Mouse (Mus musculus): ENCODE results near the gene Trip13. TPM values are rescaled to one million over a fixed set of nuclear protein-coding genes. Genes with fewer than 3 reads are reported as not detected.

The Trip13 gene
- polyA plus RNA-seq, 2 experiments: 20.6 to 36.0 TPM

GRCm38 (mm10) chr13:73907683-73908412 is 29.7 kb downstream of the Trip13 start:
- Histone ChIP-seq H3K36me3 (ENCODE audit: control insufficient read depth, insufficient read depth, low read length) (peaks cover 12% of the 10 kb centered on the region; the same call in 1 of the 2 replicates), H3K4me1 (ENCODE audit: control insufficient read depth, insufficient read depth, low read length) (no peaks in the 10 kb centered on the region), H3K9ac (ENCODE audit: low read depth, low read length, severe bottlenecking) (no peak overlapping the region), H3K4me2 (replicated peaks; ENCODE audit: low read depth, low read length, severe bottlenecking) (no peak overlapping the region), H3K27ac (replicated peaks; ENCODE audit: low read depth, low read length) (no peak overlapping the region), H3K9me3 (ENCODE audit: control insufficient read depth, low read length) (no peaks in the 10 kb centered on the region), H3K27me3 (ENCODE audit: control insufficient read depth, insufficient read depth, low read length) (no peaks in the 10 kb centered on the region), H3K4me3 (replicated peaks; ENCODE audit: low read length) (no peak overlapping the region)
- WGBS: 62% methylated on average over 2 of the region's 2 CpGs
- no peak for TF ChIP-seq POLR2A (IDR thresholded peaks at IDR 0.05; ENCODE audit: borderline replicate concordance, extremely low read depth, insufficient read depth, insufficient read length)
- peak; percentile 58 for DNase-seq (ENCODE audit: low spot score)
- peak; percentile 83 for ATAC-seq (ENCODE audit: low FRiP score, low read depth)

GRCm38 (mm10) chr13:73907136-73907535 is 30.4 kb downstream of the Trip13 start:
- Histone ChIP-seq H3K4me2 (replicated peaks; ENCODE audit: low read depth, low read length, severe bottlenecking) (no peak overlapping the region), H3K4me3 (replicated peaks; ENCODE audit: low read length) (no peak overlapping the region), H3K9ac (ENCODE audit: low read depth, low read length, severe bottlenecking) (no peak overlapping the region), H3K9me3 (ENCODE audit: control insufficient read depth, low read length) (no peaks in the 10 kb centered on the region), H3K36me3 (ENCODE audit: control insufficient read depth, insufficient read depth, low read length) (peaks cover 8% of the 10 kb centered on the region; the same call in 1 of the 2 replicates), H3K4me1 (ENCODE audit: control insufficient read depth, insufficient read depth, low read length) (no peaks in the 10 kb centered on the region), H3K27me3 (ENCODE audit: control insufficient read depth, insufficient read depth, low read length) (no peaks in the 10 kb centered on the region), H3K27ac (replicated peaks; ENCODE audit: low read depth, low read length) (no peak overlapping the region)
- DNase-seq (ENCODE audit: low spot score) (no peak), ATAC-seq (ENCODE audit: low FRiP score, low read depth) (no peak)
- WGBS: 81% methylated on average over 5 of the region's 5 CpGs
- TF ChIP-seq POLR2A (IDR thresholded peaks at IDR 0.05; ENCODE audit: borderline replicate concordance, extremely low read depth, insufficient read depth, insufficient read length): no peak

- no peak overlapping the region for H3K4me2 ChIP-seq (replicated peaks; ENCODE audit: low read depth, low read length, severe bottlenecking)
- no peak for TF ChIP-seq POLR2A (IDR thresholded peaks at IDR 0.05; ENCODE audit: borderline replicate concordance, extremely low read depth, insufficient read depth, insufficient read length)
- H3K36me3 ChIP-seq (ENCODE audit: control insufficient read depth, insufficient read depth, low read length): no peaks in the 10 kb centered on the region
- WGBS: 74% methylated on average over 3 of the region's 3 CpGs
- H3K4me1 ChIP-seq (ENCODE audit: control insufficient read depth, insufficient read depth, low read length): peaks cover 13% of the 10 kb centered on the region
- no peaks in the 10 kb centered on the region for H3K27me3 ChIP-seq (ENCODE audit: control insufficient read depth, insufficient read depth, low read length)
- H3K4me3 ChIP-seq (replicated peaks; ENCODE audit: low read length): no peak overlapping the region
- DNase-seq (ENCODE audit: low spot score) (no peak), ATAC-seq (ENCODE audit: low FRiP score, low read depth) (no peak)
- H3K9ac ChIP-seq (ENCODE audit: low read depth, low read length, severe bottlenecking): no peak overlapping the region
- H3K9me3 ChIP-seq (ENCODE audit: control insufficient read depth, low read length): no peaks in the 10 kb centered on the region
- H3K27ac ChIP-seq (replicated peaks; ENCODE audit: low read depth, low read length): no peak overlapping the region
These were observed 40.0 kb downstream of the Trip13 start for GRCm38 (mm10) chr13:73897561-73897960.

GRCm38 (mm10) chr13:73892493-73893178 is 44.9 kb downstream of the Trip13 start:
- Histone ChIP-seq H3K27ac (replicated peaks; ENCODE audit: low read depth, low read length) (peak overlapping the region; percentile 21; the same call in 1 of the 2 replicates), H3K4me1 (ENCODE audit: control insufficient read depth, insufficient read depth, low read length) (peaks cover 19% of the 10 kb centered on the region), H3K27me3 (ENCODE audit: control insufficient read depth, insufficient read depth, low read length) (no peaks in the 10 kb centered on the region), H3K9me3 (ENCODE audit: control insufficient read depth, low read length) (no peaks in the 10 kb centered on the region), H3K9ac (ENCODE audit: low read depth, low read length, severe bottlenecking) (no peak overlapping the region), H3K36me3 (ENCODE audit: control insufficient read depth, insufficient read depth, low read length) (no peaks in the 10 kb centered on the region), H3K4me2 (replicated peaks; ENCODE audit: low read depth, low read length, severe bottlenecking) (no peak overlapping the region), H3K4me3 (replicated peaks; ENCODE audit: low read length) (no peak overlapping the region)
- TF ChIP-seq POLR2A (IDR thresholded peaks at IDR 0.05; ENCODE audit: borderline replicate concordance, extremely low read depth, insufficient read depth, insufficient read length): no peak
- ATAC-seq (ENCODE audit: low FRiP score, low read depth): peak; percentile 75
- WGBS: 34% methylated on average over 6 of the region's 6 CpGs
- peak; percentile 74 for DNase-seq (ENCODE audit: low spot score)

- H3K4me2 ChIP-seq (replicated peaks; ENCODE audit: low read depth, low read length, severe bottlenecking): no peak overlapping the region
- H3K27ac ChIP-seq (replicated peaks; ENCODE audit: low read depth, low read length): no peak overlapping the region
- H3K27me3 ChIP-seq (ENCODE audit: control insufficient read depth, insufficient read depth, low read length): no peaks in the 10 kb centered on the region
- DNase-seq (ENCODE audit: low spot score) (peak; percentile 82), ATAC-seq (ENCODE audit: low FRiP score, low read depth) (peak; percentile 76)
- H3K4me3 ChIP-seq (replicated peaks; ENCODE audit: low read length): no peak overlapping the region
- 14% methylated on average over 4 of the region's 4 CpGs for WGBS
- H3K36me3 ChIP-seq (ENCODE audit: control insufficient read depth, insufficient read depth, low read length): no peaks in the 10 kb centered on the region
- H3K4me1 ChIP-seq (ENCODE audit: control insufficient read depth, insufficient read depth, low read length): peaks cover 27% of the 10 kb centered on the region
- no peaks in the 10 kb centered on the region for H3K9me3 ChIP-seq (ENCODE audit: control insufficient read depth, low read length)
- no peak for TF ChIP-seq POLR2A (IDR thresholded peaks at IDR 0.05; ENCODE audit: borderline replicate concordance, extremely low read depth, insufficient read depth, insufficient read length)
- H3K9ac ChIP-seq (ENCODE audit: low read depth, low read length, severe bottlenecking): no peak overlapping the region
These were observed 50.1 kb downstream of the Trip13 start for GRCm38 (mm10) chr13:73887415-73887874.

All from limb, embryonic 14.5 days (tissue).